In the genomic region with DNA sequence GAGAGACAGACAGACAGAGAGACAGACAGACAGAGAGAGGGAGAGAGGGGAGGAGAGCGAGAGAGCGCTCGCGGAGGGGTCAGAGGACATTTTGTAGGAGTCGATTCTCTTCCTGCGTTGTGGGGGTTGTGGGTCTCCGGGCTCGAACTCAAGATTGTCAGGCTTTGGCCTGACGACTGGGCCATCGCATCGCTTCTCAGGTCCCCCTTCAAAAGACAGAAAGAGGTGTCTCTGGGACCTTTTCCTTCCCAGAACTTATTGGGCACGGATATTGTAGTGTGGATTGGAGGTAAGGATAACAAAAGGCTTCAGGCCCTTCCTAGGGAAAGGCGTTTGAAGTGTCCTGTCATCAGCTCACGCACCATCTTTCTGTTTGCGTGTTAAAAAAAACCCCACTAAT, we compare ENCODE assay signal across 8 mouse cellular contexts. TPM values are rescaled to one million over a fixed set of nuclear protein-coding genes. Genes with fewer than 3 reads are reported as not detected.
A peak's percentile ranks its signal among the peaks of the same experiment; 100 is the strongest.
DNase-seq lines count a peak whose midpoint lies in the region; ATAC-seq and TF ChIP-seq lines count a peak whose summit lies in the region.

No protein-coding gene starts in this region.

- H3K27ac ChIP-seq in bone marrow, adult 2 months (ENCODE audit: control insufficient read depth, insufficient read depth, low read depth, low read length, poor library complexity), result peak overlapping the region; percentile 91
- no peak overlapping the region for H3K27ac ChIP-seq in heart, embryonic 16.5 days (ENCODE audit: low read length)
- peak overlapping the region; percentile 77; the same call in 1 of the 2 replicates for H3K27ac ChIP-seq in liver, embryonic 14.5 days
- no peak overlapping the region for H3K27ac ChIP-seq in stomach, embryonic 14.5 days (ENCODE audit: low read length)

- no peak for TF ChIP-seq EP300 in liver, embryonic 14.5 days (IDR thresholded peaks at IDR 0.05; ENCODE audit: low read depth)

- peak; percentile 5 for DNase-seq in lung, adult 2 months
- no peak for DNase-seq in lung, postnatal 14 days
- peak in 1 of 3 experiments; percentile 27 for DNase-seq in liver, embryonic 14.5 days (ENCODE audit: low read depth in 3 of 3, low spot score in 3 of 3)
- DNase-seq in urinary bladder, adult 2 months (ENCODE audit: low spot score), result no peak
- no peak for DNase-seq in gastrocnemius, postnatal 14 days

- ATAC-seq in heart, embryonic 16.5 days (replicated peaks; ENCODE audit: extremely low read depth, insufficient read depth, low FRiP score), result no peak
- ATAC-seq in liver, embryonic 14.5 days (ENCODE audit: insufficient read depth), result no peak
- no peak for ATAC-seq in stomach, embryonic 14.5 days (ENCODE audit: insufficient number of reproducible peaks, insufficient read depth, low FRiP score, low read depth)

- H3K9ac ChIP-seq in heart, embryonic 16.5 days (ENCODE audit: low read length), result peak overlapping the region; percentile 85
- peak overlapping the region; percentile 94 for H3K9ac ChIP-seq in liver, embryonic 14.5 days (replicated peaks)
- H3K9ac ChIP-seq in stomach, embryonic 14.5 days (replicated peaks; ENCODE audit: low read depth, low read length), result peak overlapping the region; percentile 86

- peaks cover 9% of the 10 kb centered on the region for H3K4me1 ChIP-seq in lung, adult 2 months (ENCODE audit: control insufficient read depth, insufficient read depth, low read length)
- no peaks in the 10 kb centered on the region; the same call in 1 of the 2 replicates for H3K4me1 ChIP-seq in bone marrow, adult 2 months (ENCODE audit: control insufficient read depth, insufficient read depth, low read length)
- H3K4me1 ChIP-seq in heart, embryonic 16.5 days (ENCODE audit: control insufficient read depth, insufficient read depth, low read length), result peaks cover 13% of the 10 kb centered on the region
- peaks cover 11 to 13% of the 10 kb centered on the region in 2 experiments for H3K4me1 ChIP-seq in liver, embryonic 14.5 days (replicated peaks; ENCODE audit: control insufficient read depth in 2 of 2, insufficient read depth in 2 of 2, low read length in 1 of 2)
- H3K4me1 ChIP-seq in stomach, embryonic 14.5 days (ENCODE audit: control insufficient read depth, insufficient read depth, low read length), result peaks cover 4% of the 10 kb centered on the region; the same call in 1 of the 2 replicates

- intact Hi-C loops in gastrocnemius, postnatal 14 days (cut with DNase I; ENCODE audit: low total_unique reads), result no loop called here

- no peak for TF ChIP-seq POLR2A in lung, adult 2 months (IDR thresholded peaks at IDR 0.05; ENCODE audit: borderline replicate concordance, extremely low read depth, low read depth, low read length)
- no peak for TF ChIP-seq POLR2A in bone marrow, adult 2 months (IDR thresholded peaks at IDR 0.05; ENCODE audit: borderline replicate concordance, control insufficient read depth, low read depth, low read length)

- no peaks in the 10 kb centered on the region for H3K27me3 ChIP-seq in heart, embryonic 16.5 days (ENCODE audit: control insufficient read depth, insufficient read depth, low read length)
- H3K27me3 ChIP-seq in liver, embryonic 14.5 days (ENCODE audit: control insufficient read depth, insufficient read depth, low read length), result no peaks in the 10 kb centered on the region
- H3K27me3 ChIP-seq in stomach, embryonic 14.5 days (ENCODE audit: control insufficient read depth, insufficient read depth, low read length), result no peaks in the 10 kb centered on the region

- 2% methylated on average over 15 of the region's 15 CpGs for WGBS in lung, adult 2 months
- 3% methylated on average over 15 of the region's 15 CpGs for WGBS in bone marrow, adult 2 months
- WGBS in heart, embryonic 16.5 days, result under 1% methylated on average over 15 of the region's 15 CpGs
- under 1% methylated on average over 15 of the region's 15 CpGs for WGBS in liver, embryonic 14.5 days (ENCODE audit: insufficient replicate concordance)
- WGBS in stomach, embryonic 14.5 days, result 5% methylated on average over 15 of the region's 15 CpGs

- H3K9me3 ChIP-seq in heart, embryonic 16.5 days (replicated peaks; ENCODE audit: control insufficient read depth, low read length), result no peaks in the 10 kb centered on the region
- H3K9me3 ChIP-seq in liver, embryonic 14.5 days (ENCODE audit: control insufficient read depth, low read length), result no peaks in the 10 kb centered on the region
- H3K9me3 ChIP-seq in stomach, embryonic 14.5 days (ENCODE audit: control insufficient read depth, low read depth, low read length), result no peaks in the 10 kb centered on the region

- H3K4me3 ChIP-seq in lung, adult 2 months (replicated peaks; ENCODE audit: extremely low read depth, low read depth, low read length), result peak overlapping the region; percentile 67
- peak overlapping the region; percentile 67 for H3K4me3 ChIP-seq in bone marrow, adult 2 months (replicated peaks; ENCODE audit: control insufficient read depth, low read depth, low read length)
- peak overlapping the region; percentile 69 for H3K4me3 ChIP-seq in heart, embryonic 16.5 days (ENCODE audit: low read length)
- peak overlapping the region; percentile 94 to 97 for H3K4me3 ChIP-seq in liver, embryonic 14.5 days (ENCODE audit: insufficient read depth in 1 of 2, low read depth in 2 of 2, low read length in 2 of 2)
- H3K4me3 ChIP-seq in stomach, embryonic 14.5 days (ENCODE audit: low read depth, low read length), result peak overlapping the region; percentile 99

- TF ChIP-seq CTCF in lung, adult 2 months (IDR thresholded peaks at IDR 0.05; ENCODE audit: insufficient read depth, low read length), result no peak
- TF ChIP-seq CTCF in bone marrow, adult 2 months (IDR thresholded peaks at IDR 0.05; ENCODE audit: control insufficient read depth, insufficient read depth, low read length), result no peak
- TF ChIP-seq CTCF in liver, embryonic 14.5 days (IDR thresholded peaks at IDR 0.05; ENCODE audit: low read depth), result no peak

- peak overlapping the region; percentile 93 for H3K4me2 ChIP-seq in heart, embryonic 16.5 days (ENCODE audit: low read depth, low read length)
- peak overlapping the region; percentile 79 for H3K4me2 ChIP-seq in liver, embryonic 14.5 days (ENCODE audit: low read depth)
- H3K4me2 ChIP-seq in stomach, embryonic 14.5 days (replicated peaks; ENCODE audit: low read depth, low read length), result peak overlapping the region; percentile 91

- H3K36me3 ChIP-seq in heart, embryonic 16.5 days (ENCODE audit: control insufficient read depth, insufficient read depth), result peaks cover 25% of the 10 kb centered on the region
- H3K36me3 ChIP-seq in liver, embryonic 14.5 days (replicated peaks; ENCODE audit: control insufficient read depth, insufficient read depth, low read depth), result peaks cover 20% of the 10 kb centered on the region
- H3K36me3 ChIP-seq in stomach, embryonic 14.5 days (ENCODE audit: control insufficient read depth, insufficient read depth, low read length), result peaks cover 21% of the 10 kb centered on the region

RNA-seq across cellular contexts. Expression of a gene that starts 0.9 kb away (rescaled TPM):
- 3.0 and 3.5 TPM in 2 replicates for polyA plus RNA-seq in lung, adult 2 months (2012; rRNA removed)
- polyA plus RNA-seq in bone marrow, adult 2 months (2011; ENCODE audit: insufficient read depth, insufficient read length, low replicate concordance, missing spikeins), result 9.7 and 15.7 TPM in 2 replicates
- 18.6 and 21.0 TPM in 2 replicates for polyA plus RNA-seq in heart, embryonic 16.5 days (2015; fragmentation: Nextera tagmentation; extraction: Ambion mirVana)
- 6.9 and 11.4 TPM in 2 replicates for polyA plus RNA-seq in liver, embryonic 14.5 days (2012; rRNA removed)
- 14.1 and 16.3 TPM in 2 replicates for polyA plus RNA-seq in liver, embryonic 14.5 days (2014; fragmentation: Nextera tagmentation; extraction: Ambion mirVana)
- 23.2 and 27.4 TPM in 2 replicates for polyA plus RNA-seq in stomach, embryonic 14.5 days (2014; fragmentation: Nextera tagmentation; extraction: Ambion mirVana)
- polyA plus RNA-seq in urinary bladder, adult 2 months (2012; rRNA removed), result 9.8 and 10.1 TPM in 2 replicates
- total RNA-seq in gastrocnemius, postnatal 14 days (2021), result 1 to 10 TPM; 5.5 to 6.6 TPM

RNA-seq across cellular contexts. Expression of a gene that starts 1.1 kb away (rescaled TPM):
- 3.5 and 5.8 TPM in 2 replicates for polyA plus RNA-seq in lung, adult 2 months (2012; rRNA removed)
- polyA plus RNA-seq in bone marrow, adult 2 months (2011; ENCODE audit: insufficient read depth, insufficient read length, low replicate concordance, missing spikeins), result 51.3 and 59.8 TPM in 2 replicates
- polyA plus RNA-seq in heart, embryonic 16.5 days (2015; fragmentation: Nextera tagmentation; extraction: Ambion mirVana), result 27.2 and 27.6 TPM in 2 replicates
- polyA plus RNA-seq in liver, embryonic 14.5 days (2012; rRNA removed), result 2.7 and 3.8 TPM in 2 replicates
- 16.6 and 17.6 TPM in 2 replicates for polyA plus RNA-seq in liver, embryonic 14.5 days (2014; fragmentation: Nextera tagmentation; extraction: Ambion mirVana)
- polyA plus RNA-seq in stomach, embryonic 14.5 days (2014; fragmentation: Nextera tagmentation; extraction: Ambion mirVana), result 56.2 and 57.4 TPM in 2 replicates
- 12.4 and 13.9 TPM in 2 replicates for polyA plus RNA-seq in urinary bladder, adult 2 months (2012; rRNA removed)
- 10 to 100 TPM; 21.1 to 23.8 TPM for total RNA-seq in gastrocnemius, postnatal 14 days (2021)

Comparison
In these comparisons a context has a peak if more than half of its experiments do, and no peak if none do; other contexts are left out.
1. H3K27ac ChIP-seq: peak in bone marrow, adult 2 months (single experiment) and liver, embryonic 14.5 days (single experiment); none in heart, embryonic 16.5 days (single experiment) and stomach, embryonic 14.5 days (single experiment).
2. Peak in every context shown above with its lines, with median percentiles within 50 percentile points of each other: H3K4me3 ChIP-seq, H3K4me2 ChIP-seq and H3K9ac ChIP-seq.